In genomic region chr4:97838651-97839050, GRCm38 (mm10) we compare ENCODE assay signal across 8 mouse cellular contexts.
DNase-seq lines count a peak whose midpoint lies in the region; ATAC-seq and TF ChIP-seq lines count a peak whose summit lies in the region.

No protein-coding gene starts in this region.

- WGBS in lung, embryonic 15.5 days: 25% methylated on average over 3 of the region's 3 CpGs
- WGBS in kidney, adult 2 months: 54% methylated on average over 3 of the region's 3 CpGs

- H3K4me2 ChIP-seq in lung, embryonic 15.5 days: no peak overlapping the region

- no peak overlapping the region for H3K9ac ChIP-seq in lung, embryonic 15.5 days

- no peak for TF ChIP-seq POLR2A in kidney, adult 2 months (IDR thresholded peaks at IDR 0.05; ENCODE audit: low read depth, low read length)

- H3K9me3 ChIP-seq in lung, embryonic 15.5 days: no peaks in the 10 kb centered on the region

- peaks cover 47% of the 10 kb centered on the region for H3K4me1 ChIP-seq in lung, embryonic 15.5 days
- peaks cover 32% of the 10 kb centered on the region for H3K4me1 ChIP-seq in kidney, adult 2 months (ENCODE audit: control insufficient read depth, insufficient read depth, low read length)

- H3K4me3 ChIP-seq in lung, embryonic 15.5 days: no peak overlapping the region
- no peak overlapping the region for H3K4me3 ChIP-seq in kidney, adult 2 months (ENCODE audit: insufficient read depth, low read depth, low read length)

- H3K36me3 ChIP-seq in lung, embryonic 15.5 days: no peaks in the 10 kb centered on the region
- no peaks in the 10 kb centered on the region; the same call in 1 of the 2 replicates for H3K36me3 ChIP-seq in kidney, adult 2 months (ENCODE audit: control insufficient read depth, insufficient read depth, low read length)

- no peaks in the 10 kb centered on the region for H3K27me3 ChIP-seq in lung, embryonic 15.5 days
- H3K27me3 ChIP-seq in kidney, adult 2 months (replicated peaks; ENCODE audit: control insufficient read depth, insufficient read depth, low read length): no peaks in the 10 kb centered on the region

- ATAC-seq in lung, embryonic 15.5 days (ENCODE audit: borderline replicate concordance, extremely low read depth, low FRiP score, low TSS enrichment): no peak; the same call in 1 of the 2 replicates
- ATAC-seq in megakaryocyte-erythroid progenitor cell, adult 5-6 weeks (replicated peaks; ENCODE audit: low FRiP score, low TSS enrichment, poor library complexity, severe bottlenecking): 0 out of 2 replicates have a peak, but pooled peaks have one; percentile 26
- no peak for ATAC-seq in megakaryocyte progenitor cell, adult 5-6 weeks (replicated peaks; ENCODE audit: poor library complexity)

- no peak for TF ChIP-seq CTCF in kidney, adult 2 months (conservative IDR thresholded peaks at IDR 0.05; ENCODE audit: insufficient read depth, insufficient read length, low read depth, low read length)

- peak overlapping the region; percentile 32 for H3K27ac ChIP-seq in lung, embryonic 15.5 days
- H3K27ac ChIP-seq in kidney, adult 2 months (ENCODE audit: insufficient read depth, low read depth, low read length): peak overlapping the region; percentile 11; the same call in 1 of the 2 replicates

- peak; percentile 43 for DNase-seq in adrenal gland, postnatal 14 days
- no peak for DNase-seq in adrenal gland, postnatal 4 days (ENCODE audit: low spot score in 2 of 2)
- no peak for DNase-seq in lung, postnatal 25 days (ENCODE audit: low spot score)
- DNase-seq in kidney, adult 2 months: peak; percentile 85
- no peak for DNase-seq in right cerebral cortex, postnatal 36 days (ENCODE audit: low spot score in 2 of 2)

Comparison
In these comparisons a context has a peak if more than half of its experiments do, and no peak if none do; other contexts are left out.
1. DNase-seq: peak in adrenal gland, postnatal 14 days (single experiment) and kidney, adult 2 months (single experiment); none in adrenal gland, postnatal 4 days (0 of 2), lung, postnatal 25 days (single experiment) and right cerebral cortex, postnatal 36 days (0 of 2).